Mouse (Mus musculus) adrenal gland (tissue): ENCODE results near the gene Smad3.

Experiments
- intact Hi-C: fragments of 180-260 bp; cut with DNase I; formaldehyde crosslinking; loops from one replicate; pipeline ENCODE4 v1.15.1; 2025

Smad3 gene

DNA sequence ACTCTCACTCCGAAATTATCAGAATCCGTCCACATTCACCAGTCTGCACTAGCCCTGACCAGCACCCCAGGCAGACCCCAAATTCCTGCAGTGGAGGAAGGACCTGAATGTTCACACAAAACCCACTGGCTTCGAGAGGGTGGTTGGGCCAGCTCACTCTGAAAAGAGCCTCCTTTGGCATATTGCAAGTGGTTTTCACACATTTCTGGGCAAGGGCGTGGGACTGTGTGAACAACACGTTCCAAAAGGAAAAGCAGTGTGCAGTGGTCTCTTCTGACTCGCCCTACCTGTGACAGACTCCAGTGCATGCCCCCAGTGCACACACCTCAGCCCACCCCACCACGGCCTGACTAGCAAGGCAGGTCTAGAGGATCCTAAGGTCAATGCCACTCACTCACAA lies 35.4 kb downstream of the Smad3 start:
- intact Hi-C loops = no loop called here

DNA sequence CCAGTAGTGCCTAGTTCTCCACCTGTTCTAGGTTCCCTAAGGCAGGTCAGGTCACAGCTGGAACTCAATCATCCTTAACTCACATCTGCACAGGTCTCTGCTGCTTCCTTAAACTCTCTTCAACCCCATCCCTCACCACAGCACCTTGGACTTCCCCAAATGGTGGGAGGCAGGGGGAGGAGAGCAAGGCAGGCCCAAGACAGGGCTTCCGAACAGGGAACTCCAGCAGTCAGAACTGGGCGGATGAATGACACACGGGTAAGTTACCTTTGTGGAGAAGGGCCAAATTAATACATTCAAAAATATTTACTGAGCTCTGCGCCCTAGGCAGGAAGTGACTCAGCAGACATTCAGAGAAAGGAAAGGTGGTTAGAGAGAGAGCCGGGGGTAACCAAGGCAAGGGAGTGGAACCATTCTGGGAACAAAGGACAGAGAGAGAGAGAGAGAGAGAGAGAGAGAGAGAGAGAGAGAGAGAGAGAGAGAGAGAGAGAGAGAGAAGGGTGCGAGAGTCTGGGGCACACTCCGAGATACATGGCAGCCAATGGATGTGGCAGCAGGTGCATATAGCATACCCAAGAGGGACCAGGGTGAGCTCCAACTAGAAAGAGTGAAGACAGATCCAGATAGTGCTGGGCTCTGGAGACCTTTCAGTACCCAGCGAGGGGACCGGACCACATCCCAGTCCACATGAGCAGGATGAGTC lies 36.1 kb downstream of the Smad3 start:
- intact Hi-C loops = no loop called here

DNA sequence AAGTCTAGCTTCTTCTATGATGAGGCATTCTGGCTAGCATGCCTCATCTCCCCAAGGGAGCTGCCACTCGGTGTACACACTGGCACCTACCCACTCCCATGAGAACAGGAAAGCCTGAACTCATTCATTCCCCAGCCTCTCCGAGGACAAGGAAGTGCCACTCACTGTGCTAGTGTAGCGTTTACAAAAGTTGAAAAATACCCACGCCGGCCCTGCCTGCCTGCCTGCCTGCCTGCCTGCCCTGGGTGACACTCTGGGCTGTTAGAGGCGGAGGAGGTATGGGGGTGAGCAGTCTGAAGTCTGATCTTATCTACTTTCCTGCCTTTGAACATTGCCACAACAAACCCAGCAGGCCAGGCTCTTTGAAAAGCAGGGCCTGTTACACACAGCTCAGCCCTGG lies 37.1 kb downstream of the Smad3 start:
- intact Hi-C loops = no loop called here

DNA sequence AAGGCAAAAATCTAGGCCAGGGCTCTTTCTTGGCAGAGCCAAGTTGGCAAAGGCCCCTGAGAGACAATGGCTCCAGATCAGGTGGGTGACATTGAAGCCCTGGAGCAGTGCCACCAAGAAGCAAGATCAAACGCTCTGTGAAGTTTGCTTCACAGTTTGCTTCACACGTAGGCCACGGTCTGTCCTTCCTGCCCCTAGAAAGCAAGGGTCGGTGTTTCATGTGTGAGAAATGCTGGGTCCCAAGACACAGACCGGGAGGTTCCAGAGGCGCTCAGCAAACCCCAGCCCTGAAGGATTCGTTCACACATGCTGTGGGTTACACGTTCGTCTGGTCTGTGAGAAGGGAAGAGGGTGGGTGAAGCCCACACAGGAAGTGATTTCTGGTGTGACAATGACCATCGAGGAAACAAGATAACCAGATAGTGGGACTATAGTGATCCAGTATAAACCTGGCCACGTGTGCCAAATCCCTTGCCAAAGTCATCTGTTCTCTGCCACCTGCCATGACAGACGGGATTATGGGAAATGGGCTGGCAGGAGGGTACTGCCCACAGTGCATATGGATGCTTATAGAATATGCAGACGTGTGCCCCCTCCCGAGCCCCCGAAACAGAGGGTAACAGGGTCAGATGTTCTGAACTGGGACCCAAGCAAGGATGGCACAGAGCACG lies 37.9 kb downstream of the Smad3 start:
- intact Hi-C loops = loop anchor here (5.0 kb wide), 1 partner anchor 37 kb away; the partner anchor contains the start of gene Smad3

GRCm38 (mm10) chr9:63718735-63719358 lies 38.9 kb downstream of the Smad3 start:
- intact Hi-C loops = loop anchor here (5.0 kb wide), 1 partner anchor 38 kb away; the partner anchor contains the start of gene Smad3

DNA sequence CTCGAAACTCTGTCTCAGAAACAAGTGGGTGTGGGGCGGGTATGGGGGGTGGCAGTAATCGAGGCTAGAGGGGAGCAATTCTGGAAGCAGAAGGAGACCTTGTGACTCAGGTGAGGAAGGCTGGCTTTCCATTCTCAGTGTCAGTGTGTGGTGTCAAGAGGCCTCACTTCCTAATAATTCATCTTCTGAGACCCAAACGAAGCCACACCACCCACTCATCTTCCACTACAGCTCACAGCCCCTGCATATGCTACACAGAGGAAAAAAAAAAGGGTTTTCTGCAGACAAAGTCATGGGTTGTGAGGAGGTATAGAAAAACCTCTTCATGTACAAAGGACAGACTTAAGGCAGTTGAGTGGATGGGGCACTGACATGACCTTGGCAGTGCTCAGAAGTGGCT lies 39.6 kb downstream of the Smad3 start:
- intact Hi-C loops = loop anchor here (5.0 kb wide), 1 partner anchor 39 kb away; the partner anchor contains the start of gene Smad3

DNA sequence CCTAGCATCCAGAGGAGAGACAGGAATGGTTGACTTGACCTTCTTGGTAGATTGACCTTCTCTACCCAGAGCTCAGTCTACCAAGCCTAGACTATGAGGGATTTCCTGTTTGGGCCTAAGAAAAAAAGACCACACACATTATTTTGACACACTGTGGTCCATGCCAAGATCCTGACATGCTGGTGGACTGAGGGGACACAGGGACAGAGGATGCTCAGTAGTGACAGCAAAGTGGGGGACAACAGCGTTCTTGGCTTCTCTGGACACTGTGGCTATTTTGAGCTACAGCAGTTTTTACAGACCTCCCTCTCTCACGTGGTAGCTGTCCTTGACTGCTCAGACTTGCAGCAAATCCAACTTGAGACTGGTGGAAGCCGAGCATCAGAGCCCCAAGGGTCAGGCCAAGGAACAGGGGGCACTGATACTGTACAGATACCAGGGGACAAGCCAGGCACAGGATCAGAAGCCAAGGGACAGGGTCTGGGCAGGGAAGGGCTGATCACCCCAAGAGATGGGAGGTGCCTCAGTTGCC lies 40.3 kb downstream of the Smad3 start:
- intact Hi-C loops = loop anchor here (5.0 kb wide), 1 partner anchor 40 kb away; the partner anchor contains the start of gene Smad3

DNA sequence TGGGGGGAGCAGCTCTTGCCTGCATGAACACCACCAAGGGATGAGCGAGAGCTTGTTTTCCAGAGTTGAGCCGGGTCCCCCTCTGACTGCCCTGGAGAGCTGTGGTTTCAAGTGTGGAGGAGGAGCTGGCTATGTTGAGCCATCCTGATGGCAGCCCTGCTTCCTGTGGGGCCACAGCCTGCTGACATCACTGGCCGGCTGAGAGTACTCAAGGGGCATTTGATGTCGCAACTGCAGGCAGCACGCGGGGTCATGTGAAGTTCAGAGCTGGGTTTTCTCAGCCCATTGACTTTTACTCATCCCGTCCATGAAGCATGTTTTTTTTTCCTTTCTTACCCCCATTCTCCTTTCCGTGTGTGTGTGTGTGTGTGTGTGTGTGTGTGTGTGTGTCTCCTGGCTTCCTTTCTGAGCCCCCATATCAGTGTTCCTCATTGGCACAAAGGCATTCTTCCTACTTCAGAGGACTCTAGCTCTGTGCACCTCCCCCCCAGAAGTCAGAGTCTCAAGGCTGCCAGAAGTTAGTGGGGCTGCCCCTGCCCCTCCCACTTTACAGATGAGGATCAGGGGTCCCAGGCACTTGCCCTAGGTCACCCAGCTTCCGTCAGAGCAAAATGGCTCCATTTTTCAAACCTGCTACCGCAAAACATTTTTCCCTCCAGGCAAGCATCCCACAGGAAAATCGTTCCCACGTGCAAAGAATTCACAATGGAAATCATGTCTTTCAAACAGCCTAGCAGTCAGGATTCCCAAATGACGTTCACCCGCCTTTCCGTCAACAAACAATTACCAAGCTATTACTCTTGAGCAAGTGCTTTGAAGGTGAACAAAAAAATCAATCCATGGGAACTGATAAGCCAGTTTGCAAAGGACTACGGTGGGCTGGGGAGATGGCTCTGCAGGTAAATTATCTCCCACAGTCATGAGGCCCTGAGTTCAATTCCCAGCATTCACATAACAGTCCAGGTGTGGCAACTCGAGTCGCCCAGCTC lies 41.4 kb downstream of the Smad3 start:
- intact Hi-C loops = loop anchor here (5.0 kb wide), 1 partner anchor 41 kb away; the partner anchor contains the start of gene Smad3

- intact Hi-C loops = no loop called here
These were observed 43.2 kb downstream of the Smad3 start for GRCm38 (mm10) chr9:63714572-63714971.

- intact Hi-C loops = no loop called here
These were observed 45.0 kb downstream of the Smad3 start for GRCm38 (mm10) chr9:63712838-63713237.

GRCm38 (mm10) chr9:63711580-63712230 lies 46.1 kb downstream of the Smad3 start:
- intact Hi-C loops = no loop called here

DNA sequence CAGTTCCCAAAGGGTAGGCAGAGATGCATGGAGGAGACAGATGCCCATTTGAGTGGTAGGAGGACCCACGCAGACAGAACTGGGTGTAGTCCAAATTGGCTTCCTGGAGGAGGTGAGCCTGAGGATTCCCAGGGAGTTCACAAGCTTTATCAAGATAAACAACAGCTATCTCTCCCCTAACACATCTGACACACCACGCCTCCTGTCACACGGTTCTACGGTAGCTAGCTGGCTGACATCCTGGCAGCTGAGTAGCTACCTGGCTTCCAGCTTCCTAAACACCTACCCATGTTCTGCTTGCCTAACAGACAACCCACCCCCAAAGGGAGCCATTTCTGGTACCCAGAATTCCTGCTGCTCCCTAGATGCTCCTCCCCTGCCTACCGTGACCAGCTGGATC lies 47.9 kb downstream of the Smad3 start:
- intact Hi-C loops = no loop called here

GRCm38 (mm10) chr9:63709266-63709665 lies 48.5 kb downstream of the Smad3 start:
- intact Hi-C loops = no loop called here

DNA sequence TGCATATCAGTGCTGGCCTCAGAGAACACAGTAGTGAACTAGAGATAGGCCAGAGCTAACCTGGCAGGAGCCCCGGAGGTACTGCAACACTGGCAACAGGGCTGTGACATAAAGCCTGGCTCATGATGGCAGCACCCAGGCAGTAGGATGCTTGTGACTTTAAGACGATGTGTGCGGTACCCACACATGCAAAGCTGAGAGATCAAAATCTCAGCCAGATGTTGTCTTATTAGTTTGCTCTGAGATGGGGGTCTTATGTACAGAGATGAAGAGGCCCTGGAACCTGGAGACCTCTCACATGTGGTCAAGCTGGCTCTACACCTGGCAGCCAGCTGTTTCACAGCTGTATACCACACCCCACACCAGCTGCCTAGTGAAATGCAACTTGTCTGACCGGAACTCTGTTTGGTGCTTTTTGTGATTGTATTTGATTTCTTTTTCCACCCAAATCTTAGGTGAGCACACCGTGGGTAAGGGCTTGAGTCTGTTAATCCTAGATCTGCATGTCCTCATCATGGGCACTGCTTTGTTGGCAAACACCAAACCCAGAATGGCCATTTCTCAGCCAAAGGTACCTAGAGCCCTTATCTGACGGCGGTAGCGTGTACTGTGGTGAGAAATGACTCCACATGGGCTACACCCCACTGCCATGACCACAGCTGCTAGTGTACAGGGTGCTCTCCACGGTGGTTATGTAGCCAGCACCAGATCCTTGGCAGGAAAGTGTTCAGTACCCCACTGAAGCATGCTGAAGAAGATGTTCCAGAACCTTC lies 49.8 kb downstream of the Smad3 start:
- intact Hi-C loops = no loop called here

DNA sequence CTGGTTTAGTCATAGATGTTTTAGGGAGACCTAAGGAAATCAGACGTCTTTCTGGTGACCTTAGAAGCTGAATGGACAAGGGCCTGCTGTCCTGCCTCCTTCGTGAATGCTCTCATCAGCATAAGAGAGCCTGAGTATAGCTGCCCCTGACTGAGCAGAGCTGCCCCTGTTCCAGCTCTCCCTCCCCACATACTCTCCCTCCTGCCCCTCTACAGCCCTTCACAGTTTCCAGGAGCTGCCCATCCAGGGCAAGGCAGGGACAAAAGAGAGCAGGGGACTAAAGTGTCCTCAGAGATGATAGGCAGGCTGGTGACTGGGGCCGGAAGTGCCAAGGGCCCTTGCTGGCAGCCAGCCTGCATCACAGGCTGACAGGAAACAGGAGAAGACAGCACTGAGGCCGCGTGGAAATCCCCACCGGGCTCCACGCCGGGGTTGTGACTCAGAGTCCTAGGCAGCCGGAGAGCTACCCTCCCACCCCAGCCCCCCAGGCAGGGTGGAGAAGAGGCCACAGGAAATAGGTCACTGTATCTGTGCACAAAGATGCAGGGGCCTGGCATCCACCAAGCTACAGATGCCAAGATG lies 51.6 kb downstream of the Smad3 start:
- intact Hi-C loops = no loop called here

DNA sequence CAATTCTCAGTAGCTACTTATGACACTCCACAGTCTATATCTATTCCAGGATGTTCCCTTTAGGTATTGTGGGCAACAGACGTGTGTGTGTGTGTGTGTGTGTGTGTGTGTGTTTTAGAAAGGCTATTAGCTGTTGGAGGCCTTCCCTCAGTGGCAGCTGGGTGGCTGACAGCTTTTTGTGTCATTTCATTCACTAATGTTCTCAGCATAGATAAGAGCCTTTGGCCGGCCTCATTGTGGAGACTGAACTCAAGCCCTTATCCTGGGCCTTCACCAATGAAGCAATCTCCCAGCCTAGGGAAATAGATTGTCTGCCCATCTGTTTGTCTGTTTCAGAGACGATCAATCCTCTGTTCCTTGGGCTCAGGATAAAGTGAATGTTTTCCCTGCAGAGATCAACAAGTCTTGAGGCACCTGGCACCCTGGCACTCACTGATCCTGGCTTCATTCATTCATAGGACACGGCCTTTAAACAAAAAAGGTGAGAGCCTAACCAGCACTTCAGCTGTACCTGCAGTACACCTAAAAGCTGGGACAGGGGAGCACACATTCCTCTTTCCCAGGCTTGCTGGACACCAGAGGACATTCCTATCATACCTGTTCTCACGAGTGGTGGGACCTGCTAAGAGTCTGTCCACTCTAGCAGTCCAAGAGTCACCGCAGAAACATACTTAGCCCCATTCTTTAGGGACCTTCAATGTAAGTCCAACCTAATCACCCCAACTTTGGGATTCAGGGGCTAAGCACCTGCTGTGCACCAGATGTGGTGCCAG lies 52.6 kb downstream of the Smad3 start:
- intact Hi-C loops = loop anchor here (5.0 kb wide), 1 partner anchor 38 kb away; no protein-coding TSS in a partner anchor

DNA sequence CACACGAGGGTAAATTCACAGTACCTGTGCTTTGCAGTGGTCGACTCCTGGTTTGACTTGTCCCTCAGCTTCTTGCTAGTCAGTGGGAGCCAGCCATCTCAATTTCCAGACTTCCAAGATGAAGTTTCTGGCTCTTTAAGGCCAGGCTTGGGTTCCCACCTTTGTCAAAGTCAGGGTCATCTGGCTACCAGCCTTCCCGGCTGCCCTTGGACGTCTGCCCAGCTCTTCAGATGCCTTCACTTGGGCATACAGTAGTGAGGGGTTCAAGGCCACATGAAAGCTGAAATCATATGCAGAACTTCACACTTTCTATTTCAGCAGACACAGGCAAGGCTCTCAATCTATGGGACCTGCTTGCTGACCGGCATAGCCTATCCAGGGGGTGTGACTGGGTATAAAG lies 53.7 kb downstream of the Smad3 start:
- intact Hi-C loops = loop anchor here (5.0 kb wide), 1 partner anchor 37 kb away; no protein-coding TSS in a partner anchor

DNA sequence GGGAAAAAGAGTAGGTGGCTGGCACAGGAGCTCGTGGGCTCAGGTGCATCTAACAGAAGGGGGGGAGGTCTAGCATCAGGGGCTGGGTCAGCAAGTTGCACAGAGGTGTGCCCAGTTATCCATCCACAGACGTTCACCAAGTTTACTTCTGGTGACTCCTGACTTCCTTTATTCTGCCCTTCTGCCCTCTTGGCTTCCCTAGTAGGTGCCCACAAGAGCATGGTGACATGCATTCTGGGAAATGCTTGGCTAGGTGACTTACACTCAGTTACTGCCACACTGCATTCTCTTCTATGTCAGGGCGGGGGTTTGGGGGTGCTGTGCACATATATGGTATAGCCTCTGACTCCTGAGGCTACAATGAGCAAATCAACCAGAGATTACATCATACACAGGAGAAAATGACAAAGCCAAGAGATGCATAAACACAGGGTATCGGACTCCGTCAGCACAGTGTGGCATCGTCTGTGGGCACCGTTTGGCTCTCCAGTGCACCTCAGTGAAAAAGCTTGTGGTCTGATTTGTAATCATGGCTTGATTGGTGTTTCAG lies 54.5 kb downstream of the Smad3 start:
- intact Hi-C loops = loop anchor here (5.0 kb wide), 1 partner anchor 36 kb away; no protein-coding TSS in a partner anchor
